Mouse (Mus musculus): ENCODE data around the gene Olfr1232. TPM values are rescaled to one million over a fixed set of nuclear protein-coding genes. Genes with fewer than 3 reads are reported as not detected.

Gene Olfr1232
- not detected in 2 replicates for polyA plus RNA-seq (2014; fragmentation: Nextera tagmentation; extraction: Ambion mirVana)

DNA sequence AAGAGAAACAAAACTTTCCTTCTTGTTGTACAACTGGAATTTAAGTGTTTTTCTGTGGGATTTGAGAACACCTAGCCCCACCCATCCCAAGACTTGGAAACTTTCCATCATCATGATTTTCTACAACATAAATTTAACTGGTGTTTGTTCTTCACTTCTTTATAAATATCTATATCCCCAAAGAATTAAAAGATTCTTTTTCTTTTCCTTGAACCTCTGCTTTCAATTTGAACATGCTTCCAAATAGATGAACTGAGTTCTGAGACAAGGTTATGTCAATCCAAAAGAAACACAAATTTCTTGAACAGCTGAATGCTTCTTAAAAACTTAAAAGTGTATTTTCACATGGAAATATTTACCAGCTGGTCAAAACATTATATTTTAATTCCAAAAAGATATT, at the start of gene Olfr1232:
TSS of gene Olfr1232 (minus strand) at position 101 of the 400 bp plus-strand sequence.
- Histone ChIP-seq H3K9ac (ENCODE audit: low read length) (no peak within 1 kb of the TSS), H3K27ac (ENCODE audit: low read depth, low read length) (no peak within 1 kb of the TSS), H3K4me3 (ENCODE audit: low read depth, low read length) (no peak within 1 kb of the TSS), H3K27me3 (ENCODE audit: control insufficient read depth, insufficient read depth, low read length) (no peaks in the 10 kb centered on the region), H3K4me2 (ENCODE audit: low read depth, low read length, severe bottlenecking) (no peak within 1 kb of the TSS), H3K9me3 (ENCODE audit: control insufficient read depth, low read length) (no peaks in the 10 kb centered on the region), H3K36me3 (ENCODE audit: control insufficient read depth, insufficient read depth, low read length) (no peaks in the 10 kb centered on the region), H3K4me1 (replicated peaks; ENCODE audit: control insufficient read depth, insufficient read depth, low read length) (no peaks in the 10 kb centered on the region)
- no peak for DNase-seq (ENCODE audit: low spot score)
- no peak for ATAC-seq (replicated peaks; ENCODE audit: low FRiP score)

DNA sequence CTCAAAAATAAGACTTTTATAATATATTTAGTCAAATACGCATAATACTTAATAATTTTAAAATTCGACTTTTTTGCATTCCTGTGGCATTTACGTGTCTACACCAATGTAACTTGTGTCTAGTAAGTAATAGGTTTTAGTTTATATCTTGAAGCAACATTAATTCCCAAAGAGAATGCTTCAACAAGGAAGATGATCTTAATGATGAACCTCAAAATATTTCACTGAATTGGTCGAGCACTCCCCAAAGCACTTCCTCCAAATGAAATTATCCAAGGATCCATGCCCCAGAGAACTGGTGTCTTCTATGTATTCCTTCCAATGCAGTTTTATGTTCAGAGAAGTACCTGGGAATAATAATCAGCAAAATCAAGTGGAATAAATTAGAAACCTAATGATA, 35.3 kb upstream of the Olfr1232 start, which contains the start of gene Olfr1234:
TSS of gene Olfr1234 (minus strand) at position 101 of the 400 bp plus-strand sequence.
- Histone ChIP-seq H3K4me3 (ENCODE audit: low read depth, low read length) (no peak within 1 kb of the TSS), H3K27ac (ENCODE audit: low read depth, low read length) (no peak within 1 kb of the TSS), H3K9me3 (ENCODE audit: control insufficient read depth, low read length) (no peaks in the 10 kb centered on the region), H3K4me1 (replicated peaks; ENCODE audit: control insufficient read depth, insufficient read depth, low read length) (no peaks in the 10 kb centered on the region), H3K27me3 (ENCODE audit: control insufficient read depth, insufficient read depth, low read length) (no peaks in the 10 kb centered on the region), H3K4me2 (ENCODE audit: low read depth, low read length, severe bottlenecking) (no peak within 1 kb of the TSS), H3K36me3 (ENCODE audit: control insufficient read depth, insufficient read depth, low read length) (no peaks in the 10 kb centered on the region), H3K9ac (ENCODE audit: low read length) (no peak within 1 kb of the TSS)
- ATAC-seq (replicated peaks; ENCODE audit: low FRiP score) (no peak), DNase-seq (ENCODE audit: low spot score) (no peak)
- 89% methylated on average over 4 of the region's 4 CpGs for WGBS

DNA sequence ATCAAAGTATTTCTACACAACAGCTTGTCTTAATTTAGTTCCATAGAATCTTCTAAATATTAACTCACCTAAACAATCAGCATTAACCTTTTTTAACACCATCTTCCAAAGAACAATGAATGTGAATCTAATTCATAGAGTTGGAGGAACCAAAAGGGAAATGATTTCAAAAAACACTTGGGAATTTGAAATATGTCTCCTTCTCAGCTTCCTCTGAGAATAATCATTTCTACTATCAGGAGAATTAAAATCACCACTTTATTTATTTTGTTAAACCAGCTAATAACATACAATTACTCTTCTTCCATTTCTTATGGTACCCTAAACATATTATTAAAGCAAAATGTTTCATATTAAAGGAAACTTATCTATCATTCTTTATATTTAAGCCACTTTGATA, 12.8 kb upstream of the Olfr1232 start, which contains the start of gene Olfr1233:
TSS of gene Olfr1233 (minus strand) at position 101 of the 400 bp plus-strand sequence.
- DNase-seq (ENCODE audit: low spot score) (no peak), ATAC-seq (replicated peaks; ENCODE audit: low FRiP score) (no peak)
- H3K4me2 ChIP-seq (ENCODE audit: low read depth, low read length, severe bottlenecking) = no peak within 1 kb of the TSS
- H3K27me3 ChIP-seq (ENCODE audit: control insufficient read depth, insufficient read depth, low read length) = no peaks in the 10 kb centered on the region
- no peak within 1 kb of the TSS for H3K9ac ChIP-seq (ENCODE audit: low read length)
- H3K9me3 ChIP-seq (ENCODE audit: control insufficient read depth, low read length) = no peaks in the 10 kb centered on the region
- no peak within 1 kb of the TSS for H3K27ac ChIP-seq (ENCODE audit: low read depth, low read length)
- no peak within 1 kb of the TSS for H3K4me3 ChIP-seq (ENCODE audit: low read depth, low read length)
- no peaks in the 10 kb centered on the region for H3K36me3 ChIP-seq (ENCODE audit: control insufficient read depth, insufficient read depth, low read length)
- no peaks in the 10 kb centered on the region for H3K4me1 ChIP-seq (replicated peaks; ENCODE audit: control insufficient read depth, insufficient read depth, low read length)

DNA sequence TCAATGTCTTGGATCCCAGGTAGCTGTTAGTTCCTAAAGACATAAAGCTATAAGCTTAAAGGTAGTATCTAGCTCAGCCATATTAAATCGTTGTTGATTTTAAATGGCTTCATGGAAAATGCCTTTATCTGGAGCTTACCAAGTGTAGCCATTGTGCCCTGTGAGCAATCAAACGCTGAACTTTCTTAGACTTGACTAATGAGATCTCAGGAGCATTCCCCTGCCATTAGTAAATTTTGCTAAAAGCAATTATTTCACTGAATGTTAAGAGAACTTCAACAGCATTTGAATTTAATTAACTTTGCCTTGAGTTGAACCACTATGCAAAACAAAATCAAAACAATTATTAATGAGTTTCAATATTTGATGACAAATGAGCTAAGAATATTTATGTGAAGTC, 22.5 kb downstream of the Olfr1232 start, which contains the start of gene Olfr1231:
TSS of gene Olfr1231 (minus strand) at position 101 of the 400 bp plus-strand sequence.
- no peak for DNase-seq (ENCODE audit: low spot score)
- Histone ChIP-seq H3K4me1 (replicated peaks; ENCODE audit: control insufficient read depth, insufficient read depth, low read length) (no peaks in the 10 kb centered on the region), H3K9ac (ENCODE audit: low read length) (no peak within 1 kb of the TSS), H3K9me3 (ENCODE audit: control insufficient read depth, low read length) (no peaks in the 10 kb centered on the region), H3K27me3 (ENCODE audit: control insufficient read depth, insufficient read depth, low read length) (no peaks in the 10 kb centered on the region), H3K36me3 (ENCODE audit: control insufficient read depth, insufficient read depth, low read length) (no peaks in the 10 kb centered on the region), H3K4me2 (ENCODE audit: low read depth, low read length, severe bottlenecking) (no peak within 1 kb of the TSS), H3K4me3 (ENCODE audit: low read depth, low read length) (no peak within 1 kb of the TSS), H3K27ac (ENCODE audit: low read depth, low read length) (no peak within 1 kb of the TSS)
- 64% methylated on average over 2 of the region's 2 CpGs for WGBS
- no peak for ATAC-seq (replicated peaks; ENCODE audit: low FRiP score)

DNA sequence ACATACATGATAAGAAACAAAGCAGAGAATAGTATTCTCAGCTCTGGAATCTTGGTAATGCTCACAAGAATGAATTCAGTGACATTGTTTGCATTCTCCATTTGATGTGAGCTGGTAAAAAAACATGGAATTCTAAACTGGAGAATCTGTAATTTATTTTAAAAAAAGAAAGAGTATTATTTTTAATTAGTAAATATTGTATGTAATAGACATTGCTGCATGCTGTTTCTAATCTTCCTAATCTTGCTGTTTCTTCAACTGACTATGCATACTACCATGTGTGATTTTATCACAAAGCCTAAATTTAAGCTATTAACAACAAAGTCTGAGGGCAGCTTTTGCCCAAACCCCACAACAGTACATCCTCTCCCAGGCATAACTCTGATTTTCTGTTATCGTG, 32.3 kb downstream of the Olfr1232 start, which contains the start of gene Olfr1230:
TSS of gene Olfr1230 (minus strand) at position 101 of the 400 bp plus-strand sequence.
- no peaks in the 10 kb centered on the region for H3K9me3 ChIP-seq (ENCODE audit: control insufficient read depth, low read length)
- 88% methylated on average over 1 of the region's 1 CpGs for WGBS
- ATAC-seq (replicated peaks; ENCODE audit: low FRiP score) = no peak

DNA sequence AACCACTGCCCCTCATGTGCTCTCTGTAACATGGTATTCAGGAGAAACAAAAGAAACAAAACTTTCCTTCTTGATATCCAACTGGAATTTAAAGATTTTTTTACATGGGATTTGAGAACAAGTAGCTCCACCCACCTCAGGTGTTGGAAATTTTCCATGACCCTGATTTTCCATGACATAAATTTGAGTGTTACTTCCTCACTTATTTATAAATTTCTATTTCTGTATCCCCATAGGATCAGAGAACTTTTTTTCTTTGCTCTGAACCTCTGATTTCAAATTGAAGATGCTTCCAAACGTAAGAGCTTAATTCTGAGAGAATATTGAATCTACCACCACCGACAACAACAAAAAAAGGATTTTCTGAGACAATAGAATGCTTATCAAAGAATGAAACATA, 41.6 kb downstream of the Olfr1232 start, which contains the start of gene Olfr1229:
TSS of gene Olfr1229 (minus strand) at position 101 of the 400 bp plus-strand sequence.
- no peaks in the 10 kb centered on the region for H3K36me3 ChIP-seq (ENCODE audit: control insufficient read depth, insufficient read depth, low read length)
- H3K4me1 ChIP-seq (replicated peaks; ENCODE audit: control insufficient read depth, insufficient read depth, low read length) = no peaks in the 10 kb centered on the region
- no peak within 1 kb of the TSS for H3K9ac ChIP-seq (ENCODE audit: low read length)
- no peaks in the 10 kb centered on the region for H3K9me3 ChIP-seq (ENCODE audit: control insufficient read depth, low read length)
- no peak within 1 kb of the TSS for H3K4me3 ChIP-seq (ENCODE audit: low read depth, low read length)
- no peak within 1 kb of the TSS for H3K4me2 ChIP-seq (ENCODE audit: low read depth, low read length, severe bottlenecking)
- no peak for ATAC-seq (replicated peaks; ENCODE audit: low FRiP score)
- no peak within 1 kb of the TSS for H3K27ac ChIP-seq (ENCODE audit: low read depth, low read length)
- H3K27me3 ChIP-seq (ENCODE audit: control insufficient read depth, insufficient read depth, low read length) = no peaks in the 10 kb centered on the region
- WGBS = 80% methylated on average over 2 of the region's 2 CpGs
- no peak for DNase-seq (ENCODE audit: low spot score)

More for the DNA sequence above, 32.3 kb downstream of the Olfr1232 start, which contains the start of gene Olfr1230:
- DNase-seq (ENCODE audit: low spot score) = no peak
- H3K27ac ChIP-seq (ENCODE audit: low read depth, low read length) = no peak within 1 kb of the TSS
- no peak within 1 kb of the TSS for H3K4me2 ChIP-seq (ENCODE audit: low read depth, low read length, severe bottlenecking)
- no peaks in the 10 kb centered on the region for H3K4me1 ChIP-seq (replicated peaks; ENCODE audit: control insufficient read depth, insufficient read depth, low read length)
- H3K36me3 ChIP-seq (ENCODE audit: control insufficient read depth, insufficient read depth, low read length) = no peaks in the 10 kb centered on the region
- H3K4me3 ChIP-seq (ENCODE audit: low read depth, low read length) = no peak within 1 kb of the TSS
- H3K27me3 ChIP-seq (ENCODE audit: control insufficient read depth, insufficient read depth, low read length) = no peaks in the 10 kb centered on the region
- no peak within 1 kb of the TSS for H3K9ac ChIP-seq (ENCODE audit: low read length)

Other genes with a start within 250 kb of the Olfr1232 start
- gene Olfr1219, start 246.2 kb downstream of the Olfr1232 start, polyA plus RNA-seq (2014; fragmentation: Nextera tagmentation; extraction: Ambion mirVana) = not detected in 2 replicates
- not detected in 2 replicates for gene Olfr1220, start 222.8 kb downstream of the Olfr1232 start, polyA plus RNA-seq (2014; fragmentation: Nextera tagmentation; extraction: Ambion mirVana)
- not detected in 2 replicates for gene Olfr1221, start 212.4 kb downstream of the Olfr1232 start, polyA plus RNA-seq (2014; fragmentation: Nextera tagmentation; extraction: Ambion mirVana)
- not detected in 2 replicates for gene Olfr1222, start 196.6 kb downstream of the Olfr1232 start, polyA plus RNA-seq (2014; fragmentation: Nextera tagmentation; extraction: Ambion mirVana)
- not detected in 2 replicates for gene Olfr1223, start 178.1 kb downstream of the Olfr1232 start, polyA plus RNA-seq (2014; fragmentation: Nextera tagmentation; extraction: Ambion mirVana)
- gene Olfr1224-ps1, start 165.6 kb downstream of the Olfr1232 start, polyA plus RNA-seq (2014; fragmentation: Nextera tagmentation; extraction: Ambion mirVana) = not detected in 2 replicates
- not detected in 2 replicates for gene Olfr1225, start 155.0 kb downstream of the Olfr1232 start, polyA plus RNA-seq (2014; fragmentation: Nextera tagmentation; extraction: Ambion mirVana)
- not detected in 2 replicates for gene Olfr1226, start 129.6 kb downstream of the Olfr1232 start, polyA plus RNA-seq (2014; fragmentation: Nextera tagmentation; extraction: Ambion mirVana)
- not detected in 2 replicates for gene Olfr1228, start 75.6 kb downstream of the Olfr1232 start, polyA plus RNA-seq (2014; fragmentation: Nextera tagmentation; extraction: Ambion mirVana)
- not detected in 2 replicates for gene Olfr1229, start 41.7 kb downstream of the Olfr1232 start, polyA plus RNA-seq (2014; fragmentation: Nextera tagmentation; extraction: Ambion mirVana)
- gene Olfr1230, start 32.4 kb downstream of the Olfr1232 start, polyA plus RNA-seq (2014; fragmentation: Nextera tagmentation; extraction: Ambion mirVana) = not detected in 2 replicates
- gene Olfr1231, start 22.6 kb downstream of the Olfr1232 start, polyA plus RNA-seq (2014; fragmentation: Nextera tagmentation; extraction: Ambion mirVana) = not detected in 2 replicates
- not detected in 2 replicates for gene Olfr1233, start 12.7 kb upstream of the Olfr1232 start, polyA plus RNA-seq (2014; fragmentation: Nextera tagmentation; extraction: Ambion mirVana)
- not detected in 2 replicates for gene Olfr1234, start 35.2 kb upstream of the Olfr1232 start, polyA plus RNA-seq (2014; fragmentation: Nextera tagmentation; extraction: Ambion mirVana)
- not detected in 2 replicates for gene Olfr1238, start 80.0 kb upstream of the Olfr1232 start, polyA plus RNA-seq (2014; fragmentation: Nextera tagmentation; extraction: Ambion mirVana)
- not detected in 2 replicates for gene Olfr1239, start 90.7 kb upstream of the Olfr1232 start, polyA plus RNA-seq (2014; fragmentation: Nextera tagmentation; extraction: Ambion mirVana)
- gene Olfr1240, start 113.3 kb upstream of the Olfr1232 start, polyA plus RNA-seq (2014; fragmentation: Nextera tagmentation; extraction: Ambion mirVana) = not detected in 2 replicates
- gene Olfr1241, start 157.5 kb upstream of the Olfr1232 start, polyA plus RNA-seq (2014; fragmentation: Nextera tagmentation; extraction: Ambion mirVana) = not detected in 2 replicates
- not detected in 2 replicates for gene Olfr1242, start 168.7 kb upstream of the Olfr1232 start, polyA plus RNA-seq (2014; fragmentation: Nextera tagmentation; extraction: Ambion mirVana)
- not detected in 2 replicates for gene Olfr1243, start 201.8 kb upstream of the Olfr1232 start, polyA plus RNA-seq (2014; fragmentation: Nextera tagmentation; extraction: Ambion mirVana)
- gene Olfr1245, start 248.8 kb upstream of the Olfr1232 start, polyA plus RNA-seq (2014; fragmentation: Nextera tagmentation; extraction: Ambion mirVana) = not detected in 2 replicates